Mouse (Mus musculus): ENCODE measurements around the gene Hhat. TPM values are rescaled to one million over a fixed set of nuclear protein-coding genes. Genes with fewer than 3 reads are reported as not detected.

Gene Hhat
- polyA plus RNA-seq, 1 experiment: 0.39 TPM

GRCm38 (mm10) chr1:192544901-192545300 lies 226.1 kb downstream of the Hhat start:
- TF ChIP-seq POLR2A (IDR thresholded peaks at IDR 0.05; ENCODE audit: borderline replicate concordance, low read depth, low read length) (no peak), CTCF (IDR thresholded peaks at IDR 0.05; ENCODE audit: low read depth, low read length) (no peak)
- Histone ChIP-seq H3K27ac (ENCODE audit: insufficient read depth, low read depth, low read length) (no peak overlapping the region), H3K4me3 (ENCODE audit: insufficient read depth, low read length) (no peak overlapping the region), H3K4me1 (ENCODE audit: control insufficient read depth, insufficient read depth, low read length) (0 out of 2 replicates have a peak, but pooled peaks cover 2% of the 10 kb centered on the region)

DNA sequence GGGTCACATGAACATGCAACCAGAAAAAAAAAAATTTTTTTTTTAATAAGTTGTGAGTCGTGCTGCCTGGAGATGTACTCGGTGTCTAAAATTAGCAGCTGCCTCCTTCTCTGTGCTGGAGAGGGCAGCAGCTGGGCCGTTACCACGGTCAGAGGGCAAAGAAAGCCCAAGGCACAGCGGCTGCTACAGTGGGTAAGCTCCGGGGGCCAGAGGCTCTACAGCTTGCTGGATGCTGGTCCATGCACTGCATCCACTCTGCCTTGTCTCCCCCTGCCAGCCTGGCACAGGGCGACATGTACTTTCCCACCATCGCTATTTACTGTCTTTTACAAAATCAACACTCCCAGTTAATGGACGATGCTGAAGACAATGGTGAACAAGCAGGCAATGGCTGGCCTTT lies 226.9 kb downstream of the Hhat start:
- Histone ChIP-seq H3K4me3 (ENCODE audit: insufficient read depth, low read length) (no peak overlapping the region), H3K27ac (ENCODE audit: insufficient read depth, low read depth, low read length) (no peak overlapping the region), H3K4me1 (ENCODE audit: control insufficient read depth, insufficient read depth, low read length) (0 out of 2 replicates have a peak, but pooled peaks cover 2% of the 10 kb centered on the region)
- no peak for TF ChIP-seq POLR2A (IDR thresholded peaks at IDR 0.05; ENCODE audit: borderline replicate concordance, low read depth, low read length)
- no peak for TF ChIP-seq CTCF (IDR thresholded peaks at IDR 0.05; ENCODE audit: low read depth, low read length)

DNA sequence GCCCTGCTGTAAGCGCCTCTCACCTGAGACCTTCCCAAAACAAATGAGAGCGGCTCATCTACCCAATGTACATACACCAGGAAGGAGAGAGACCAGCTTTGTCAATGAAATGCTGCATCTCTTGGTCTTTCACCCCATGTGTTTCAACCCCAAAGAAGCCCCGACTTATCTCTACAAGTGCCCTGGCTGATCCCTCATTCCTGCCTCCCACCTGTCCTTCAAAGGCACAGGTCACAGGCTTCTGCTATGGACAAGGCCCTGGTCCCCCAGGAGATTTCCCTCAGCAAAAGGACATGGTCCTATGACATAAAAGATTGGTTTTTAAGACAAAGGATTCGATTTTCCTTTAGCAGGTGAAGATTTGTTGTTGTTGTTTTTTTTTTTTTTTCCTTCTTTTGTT lies 227.3 kb downstream of the Hhat start:
- no peak overlapping the region for H3K27ac ChIP-seq (ENCODE audit: insufficient read depth, low read depth, low read length)
- no peak for TF ChIP-seq POLR2A (IDR thresholded peaks at IDR 0.05; ENCODE audit: borderline replicate concordance, low read depth, low read length)
- TF ChIP-seq CTCF (IDR thresholded peaks at IDR 0.05; ENCODE audit: low read depth, low read length): no peak
- no peak overlapping the region for H3K4me3 ChIP-seq (ENCODE audit: insufficient read depth, low read length)
- H3K4me1 ChIP-seq (ENCODE audit: control insufficient read depth, insufficient read depth, low read length): 0 out of 2 replicates have a peak, but pooled peaks cover 2% of the 10 kb centered on the region

GRCm38 (mm10) chr1:192542093-192542492 lies 228.9 kb downstream of the Hhat start:
- TF ChIP-seq POLR2A (IDR thresholded peaks at IDR 0.05; ENCODE audit: borderline replicate concordance, low read depth, low read length): no peak
- no peak for TF ChIP-seq CTCF (IDR thresholded peaks at IDR 0.05; ENCODE audit: low read depth, low read length)
- Histone ChIP-seq H3K4me1 (ENCODE audit: control insufficient read depth, insufficient read depth, low read length) (0 out of 2 replicates have a peak, but pooled peaks cover 2% of the 10 kb centered on the region), H3K4me3 (ENCODE audit: insufficient read depth, low read length) (no peak overlapping the region), H3K27ac (ENCODE audit: insufficient read depth, low read depth, low read length) (no peak overlapping the region)

GRCm38 (mm10) chr1:192537169-192537568 lies 233.9 kb downstream of the Hhat start:
- H3K4me1 ChIP-seq (ENCODE audit: control insufficient read depth, insufficient read depth, low read length): peaks cover 11% of the 10 kb centered on the region
- TF ChIP-seq CTCF (IDR thresholded peaks at IDR 0.05; ENCODE audit: low read depth, low read length) (no peak), POLR2A (IDR thresholded peaks at IDR 0.05; ENCODE audit: borderline replicate concordance, low read depth, low read length) (no peak)
- peak overlapping the region; percentile 42 for H3K27ac ChIP-seq (ENCODE audit: insufficient read depth, low read depth, low read length)
- no peak overlapping the region for H3K4me3 ChIP-seq (ENCODE audit: insufficient read depth, low read length)

- Histone ChIP-seq H3K4me1 (ENCODE audit: control insufficient read depth, insufficient read depth, low read length) (peaks cover 18% of the 10 kb centered on the region), H3K27ac (ENCODE audit: insufficient read depth, low read depth, low read length) (no peak overlapping the region), H3K4me3 (ENCODE audit: insufficient read depth, low read length) (no peak overlapping the region)
- no peak for TF ChIP-seq CTCF (IDR thresholded peaks at IDR 0.05; ENCODE audit: low read depth, low read length)
- TF ChIP-seq POLR2A (IDR thresholded peaks at IDR 0.05; ENCODE audit: borderline replicate concordance, low read depth, low read length): no peak
Measured at GRCm38 (mm10) chr1:192536440-192536839, 234.6 kb downstream of the Hhat start.

- H3K27ac ChIP-seq (ENCODE audit: insufficient read depth, low read depth, low read length): no peak overlapping the region
- no peak for TF ChIP-seq POLR2A (IDR thresholded peaks at IDR 0.05; ENCODE audit: borderline replicate concordance, low read depth, low read length)
- H3K4me3 ChIP-seq (ENCODE audit: insufficient read depth, low read length): no peak overlapping the region
- H3K4me1 ChIP-seq (ENCODE audit: control insufficient read depth, insufficient read depth, low read length): peaks cover 16% of the 10 kb centered on the region
Measured at GRCm38 (mm10) chr1:192533016-192533415, 238.0 kb downstream of the Hhat start.

DNA sequence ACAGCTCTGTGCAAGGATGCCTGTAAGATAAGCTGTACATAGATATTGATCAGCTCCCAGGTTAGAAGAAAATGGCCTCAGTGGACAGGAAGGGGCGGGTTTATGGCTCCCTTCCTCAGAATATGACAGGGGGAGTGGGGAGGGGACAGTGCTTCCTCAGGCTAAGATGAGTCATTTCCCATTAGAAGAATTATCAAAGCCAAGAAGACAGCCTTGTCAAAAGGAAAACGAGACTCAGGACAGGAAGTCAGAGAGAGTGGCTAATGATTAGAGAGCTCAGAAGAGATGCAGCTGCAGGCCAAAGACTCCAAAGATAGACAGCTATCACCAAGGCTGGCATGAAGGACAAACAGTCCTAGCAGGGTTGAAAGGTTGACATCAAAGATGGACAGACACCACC lies 238.8 kb downstream of the Hhat start:
- H3K27ac ChIP-seq (ENCODE audit: insufficient read depth, low read depth, low read length): peak overlapping the region; percentile 43
- TF ChIP-seq CTCF (IDR thresholded peaks at IDR 0.05; ENCODE audit: low read depth, low read length) (no peak), POLR2A (IDR thresholded peaks at IDR 0.05; ENCODE audit: borderline replicate concordance, low read depth, low read length) (no peak)
- H3K4me3 ChIP-seq (ENCODE audit: insufficient read depth, low read length): no peak overlapping the region
- H3K4me1 ChIP-seq (ENCODE audit: control insufficient read depth, insufficient read depth, low read length): peaks cover 16% of the 10 kb centered on the region

- TF ChIP-seq POLR2A (IDR thresholded peaks at IDR 0.05; ENCODE audit: borderline replicate concordance, low read depth, low read length) (no peak), CTCF (IDR thresholded peaks at IDR 0.05; ENCODE audit: low read depth, low read length) (no peak)
- Histone ChIP-seq H3K4me1 (ENCODE audit: control insufficient read depth, insufficient read depth, low read length) (peaks cover 12% of the 10 kb centered on the region), H3K4me3 (ENCODE audit: insufficient read depth, low read length) (no peak overlapping the region), H3K27ac (ENCODE audit: insufficient read depth, low read depth, low read length) (peak overlapping the region; percentile 43; the same call in 1 of the 2 replicates)
Measured at GRCm38 (mm10) chr1:192531490-192532146, 239.4 kb downstream of the Hhat start.

GRCm38 (mm10) chr1:192525711-192526350 lies 245.2 kb downstream of the Hhat start:
- H3K4me3 ChIP-seq (ENCODE audit: insufficient read depth, low read length): no peak overlapping the region
- TF ChIP-seq POLR2A (IDR thresholded peaks at IDR 0.05; ENCODE audit: borderline replicate concordance, low read depth, low read length) (no peak), CTCF (IDR thresholded peaks at IDR 0.05; ENCODE audit: low read depth, low read length) (no peak)

More at GRCm38 (mm10) chr1:192525711-192526350, 245.2 kb downstream of the Hhat start:
- no peak overlapping the region for H3K27ac ChIP-seq (ENCODE audit: insufficient read depth, low read depth, low read length)
- peaks cover 3% of the 10 kb centered on the region; the same call in 1 of the 2 replicates for H3K4me1 ChIP-seq (ENCODE audit: control insufficient read depth, insufficient read depth, low read length)

Data from bone marrow macrophage, adult 2 months (primary cell).